Mouse (Mus musculus) layer of hippocampus, adult 9-10 months (tissue): Measurements from ENCODE around the gene Smad6.
A peak's percentile ranks its signal among the peaks of the same experiment; 100 is the strongest.

Source experiments
- DNase-seq: peaks from one replicate; pipeline ENCODE4 v3.0.0; 2022; ENCODE audit warnings: low spot score

Gene Smad6

DNA sequence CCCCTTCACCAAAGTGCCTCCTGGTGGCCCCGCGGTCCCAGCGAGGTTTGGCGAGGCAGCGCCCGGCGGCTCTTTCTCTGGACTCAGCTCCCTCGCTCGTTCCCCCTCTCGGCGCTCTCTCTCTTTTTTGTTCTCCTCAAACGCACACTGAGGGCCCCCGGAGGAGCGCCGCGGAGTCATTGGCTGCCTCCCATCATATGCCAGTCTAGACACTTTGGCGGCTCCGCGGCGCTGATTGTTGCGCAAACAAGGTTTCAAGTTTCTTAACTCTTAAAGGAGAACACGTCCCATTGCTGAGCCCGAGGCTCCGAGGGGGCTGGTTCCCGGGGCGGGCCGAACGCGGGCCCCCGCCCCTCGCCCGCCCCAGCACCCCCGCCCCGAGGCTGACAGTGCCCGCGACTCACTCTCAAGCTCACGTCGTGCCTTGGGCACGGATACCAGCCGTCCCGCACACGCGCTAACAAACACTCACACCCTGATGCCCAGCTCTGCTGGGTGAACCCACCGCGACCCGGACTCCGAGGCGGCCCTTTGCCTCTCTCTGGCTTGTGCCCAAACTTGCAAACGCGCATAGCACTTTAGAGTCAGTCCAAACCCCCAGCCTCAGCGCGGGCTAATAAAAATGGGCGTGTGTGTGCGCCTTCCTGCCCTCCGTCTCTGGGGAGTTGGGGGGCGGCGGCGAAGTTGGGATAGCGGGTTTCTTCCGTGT, at the start of gene Smad6:
Smad6 (minus strand) TSS at position 207 of the 709 bp plus-strand sequence.
- DNase-seq, result peak; percentile 46

DNA sequence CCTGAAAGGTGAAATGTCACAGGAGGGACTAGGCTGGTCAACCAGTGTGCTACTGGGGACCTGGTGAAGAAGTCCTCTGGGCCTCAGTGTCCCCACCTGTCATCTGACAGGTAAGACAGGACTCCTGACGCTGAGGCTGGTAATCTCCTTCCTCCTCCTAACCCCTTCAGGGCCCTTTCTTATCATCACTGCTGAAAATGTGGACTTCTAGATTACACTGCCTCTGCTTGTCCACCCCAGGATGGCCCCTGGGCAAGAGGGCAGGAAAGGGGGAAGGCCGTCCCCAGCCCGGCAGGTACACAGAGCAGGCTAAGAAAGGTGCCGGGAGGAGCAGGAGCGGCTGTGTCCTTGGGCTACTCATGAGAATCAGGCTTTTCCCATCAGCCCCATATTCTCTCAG, 48.8 kb upstream of the Smad6 start:
- DNase-seq, result no peak

DNA sequence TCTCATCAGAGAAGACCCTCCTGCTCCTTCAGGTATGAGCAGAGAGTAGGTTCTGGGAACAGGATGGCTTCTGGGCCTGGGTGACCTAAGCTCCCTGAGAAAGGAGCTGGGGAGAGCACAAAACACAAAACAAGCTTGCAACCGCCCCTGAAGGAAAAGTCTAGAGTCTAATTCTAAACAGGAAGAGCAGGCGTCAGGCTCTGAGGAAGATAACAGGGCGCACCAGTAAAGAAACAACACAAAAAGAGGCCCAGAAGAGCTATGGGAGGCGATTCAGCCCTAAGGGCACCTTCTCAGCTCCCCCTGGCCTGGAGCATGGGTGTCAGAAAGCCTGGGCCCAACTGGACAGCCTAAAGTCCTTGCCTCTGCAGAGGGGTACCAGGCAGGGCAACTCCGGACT, 47.3 kb upstream of the Smad6 start:
- DNase-seq, result no peak

DNA sequence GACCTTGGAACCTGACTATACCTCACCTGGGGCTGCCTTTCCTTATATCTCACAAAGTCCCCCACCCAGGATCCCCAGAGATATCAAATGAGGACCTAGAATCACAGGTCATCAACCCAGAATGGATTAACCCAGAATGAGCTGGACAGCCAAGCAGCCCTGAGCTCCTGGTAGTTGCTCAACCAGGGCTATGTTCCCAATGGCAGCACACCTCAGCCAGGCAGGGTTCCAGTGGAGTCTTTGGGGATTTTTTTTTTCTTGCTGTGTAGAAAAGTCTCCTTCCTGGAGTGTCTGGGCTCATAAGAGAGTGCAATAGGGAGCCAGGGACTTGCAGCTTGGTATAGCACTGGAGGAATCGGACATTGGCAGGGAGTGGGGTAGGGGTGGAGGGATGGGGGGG, 46.7 kb upstream of the Smad6 start:
- no peak for DNase-seq

DNA sequence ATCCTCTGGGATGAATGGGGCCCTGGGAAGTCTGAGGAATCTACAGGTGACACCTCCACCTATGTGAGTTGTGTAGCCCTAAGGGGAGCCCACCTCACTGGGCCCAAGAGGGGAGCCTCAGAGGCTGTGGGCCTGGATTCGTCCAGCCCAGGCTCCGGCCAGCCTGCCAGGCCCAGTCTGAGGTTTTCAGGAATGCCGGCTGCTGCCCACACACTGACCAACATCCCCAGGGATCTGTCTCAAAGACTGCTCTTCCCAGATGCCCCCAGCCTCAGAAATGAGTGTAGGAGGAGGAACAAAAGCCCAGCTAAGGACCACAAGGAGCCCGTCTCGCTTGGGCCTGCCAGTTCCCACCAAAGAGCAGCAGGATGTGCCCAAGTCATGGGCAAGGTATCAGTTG, 45.9 kb upstream of the Smad6 start:
- DNase-seq, result no peak

DNA sequence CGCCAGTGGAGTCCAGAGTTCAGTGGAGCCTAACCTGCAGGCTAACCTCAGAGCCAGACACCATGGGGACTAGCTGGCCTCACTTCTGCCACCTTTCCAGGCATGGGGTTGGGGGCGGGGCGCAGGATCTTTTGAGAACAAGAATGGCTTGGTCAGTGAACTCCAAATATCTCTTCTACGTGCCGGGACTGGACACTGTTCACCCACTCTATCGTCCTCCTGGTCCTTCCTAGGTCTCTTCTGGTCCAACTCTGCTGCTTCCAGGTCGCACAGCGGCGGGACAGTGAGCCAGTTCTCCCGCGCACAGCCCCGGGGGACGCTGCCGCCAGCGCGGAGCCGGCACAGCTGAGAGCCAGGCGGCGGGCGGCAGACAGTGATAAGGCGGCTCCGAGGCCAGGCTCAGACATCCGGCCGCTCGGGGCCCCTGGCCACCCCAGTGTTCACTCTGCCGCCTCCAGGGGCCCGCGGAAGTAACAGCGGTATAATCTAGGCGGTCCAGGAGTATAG, 38.2 kb upstream of the Smad6 start:
- DNase-seq, result no peak

DNA sequence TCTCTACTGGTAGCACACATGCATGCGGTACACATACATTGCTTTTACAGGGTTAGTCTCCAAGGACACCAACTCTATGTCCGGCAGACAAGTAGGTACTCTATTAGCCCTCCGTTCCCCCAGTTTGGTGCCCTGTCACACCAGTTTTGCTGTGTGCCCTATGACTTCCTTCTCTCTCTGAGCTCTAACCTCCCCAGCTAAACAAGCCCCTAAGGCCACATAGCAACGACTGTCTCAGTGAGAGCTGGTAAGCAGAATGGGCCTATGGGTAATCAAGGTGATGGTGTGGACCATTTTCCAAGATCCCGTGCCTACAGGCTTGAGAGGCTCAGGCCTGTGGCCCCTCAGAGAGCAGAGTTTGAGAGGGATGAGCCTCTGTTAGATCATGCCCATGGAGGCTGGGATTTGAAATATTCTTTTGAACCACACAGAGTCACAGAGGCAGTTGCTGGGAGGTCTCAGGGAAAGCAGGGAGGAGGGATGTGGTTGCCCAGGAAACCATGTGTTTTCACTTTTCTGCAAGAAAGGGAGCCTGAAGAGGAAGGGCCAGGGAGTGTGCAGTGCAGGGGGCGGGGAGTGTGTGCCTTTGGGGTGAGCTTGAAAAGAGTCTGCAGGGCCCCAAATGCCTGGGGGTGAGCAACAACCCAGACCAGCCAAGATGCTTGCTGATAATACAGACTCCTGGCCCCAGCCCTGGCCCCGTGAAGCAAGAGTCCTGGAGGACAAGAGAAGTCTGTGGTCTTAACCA, 36.2 kb upstream of the Smad6 start:
- DNase-seq, result no peak

DNA sequence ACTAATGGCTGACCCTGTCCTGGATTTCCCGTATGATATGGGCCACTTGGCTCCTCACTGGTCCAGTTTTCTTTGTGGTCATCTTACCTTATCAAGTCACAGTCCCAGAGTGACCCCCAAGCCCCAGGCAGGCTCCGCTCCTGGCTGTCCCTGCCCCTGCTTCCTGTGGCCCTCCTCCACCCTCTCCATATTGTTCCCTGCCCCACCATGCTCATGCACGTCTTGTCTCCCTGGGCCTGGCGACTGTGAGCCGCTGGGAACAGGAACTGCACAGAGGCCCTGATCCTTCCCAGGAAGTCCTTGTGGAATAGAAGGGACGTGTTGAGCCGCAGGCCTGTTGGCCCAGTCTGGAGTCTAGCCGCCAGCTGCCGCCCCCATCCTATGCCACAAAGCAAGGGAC, 33.3 kb upstream of the Smad6 start:
- no peak for DNase-seq

DNA sequence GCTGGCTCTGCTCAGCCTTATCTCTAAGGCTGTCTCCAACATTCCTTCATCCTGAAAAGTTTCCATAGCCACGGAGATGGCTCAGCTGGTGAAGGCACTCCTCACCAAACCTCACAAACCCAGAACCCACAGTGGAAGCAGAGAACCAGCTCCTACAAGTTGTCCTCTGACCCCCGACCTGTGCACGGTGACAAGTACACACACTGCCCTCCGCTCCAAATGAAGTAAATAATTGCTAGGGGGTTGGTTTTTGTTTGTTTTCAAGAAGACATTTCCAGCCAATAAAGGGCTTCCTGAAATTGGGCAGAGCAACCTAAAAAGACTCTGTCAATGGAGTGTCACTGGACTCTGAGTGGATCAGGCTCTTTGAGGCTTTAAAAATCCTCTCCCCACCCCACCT, 31.9 kb upstream of the Smad6 start:
- DNase-seq, result no peak

DNA sequence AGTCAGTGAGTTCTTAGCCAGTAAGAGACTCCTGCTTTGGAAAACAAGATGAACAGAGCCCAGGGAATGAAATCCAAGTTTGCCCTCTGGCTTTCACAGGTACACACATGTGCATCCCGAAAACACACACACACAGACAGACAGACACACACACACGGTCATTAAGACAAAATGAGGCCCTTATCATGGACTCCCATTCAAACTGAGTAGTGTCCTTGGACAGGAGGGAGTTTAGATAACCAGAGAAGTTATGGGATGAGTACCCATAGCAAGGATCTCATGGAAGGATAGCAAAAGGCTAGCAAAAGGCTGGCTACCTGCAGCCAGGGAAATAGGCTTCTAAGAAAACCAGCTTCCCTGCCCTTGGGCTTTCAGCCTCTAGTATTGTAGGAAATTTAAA, 29.4 kb upstream of the Smad6 start:
- DNase-seq, result no peak

DNA sequence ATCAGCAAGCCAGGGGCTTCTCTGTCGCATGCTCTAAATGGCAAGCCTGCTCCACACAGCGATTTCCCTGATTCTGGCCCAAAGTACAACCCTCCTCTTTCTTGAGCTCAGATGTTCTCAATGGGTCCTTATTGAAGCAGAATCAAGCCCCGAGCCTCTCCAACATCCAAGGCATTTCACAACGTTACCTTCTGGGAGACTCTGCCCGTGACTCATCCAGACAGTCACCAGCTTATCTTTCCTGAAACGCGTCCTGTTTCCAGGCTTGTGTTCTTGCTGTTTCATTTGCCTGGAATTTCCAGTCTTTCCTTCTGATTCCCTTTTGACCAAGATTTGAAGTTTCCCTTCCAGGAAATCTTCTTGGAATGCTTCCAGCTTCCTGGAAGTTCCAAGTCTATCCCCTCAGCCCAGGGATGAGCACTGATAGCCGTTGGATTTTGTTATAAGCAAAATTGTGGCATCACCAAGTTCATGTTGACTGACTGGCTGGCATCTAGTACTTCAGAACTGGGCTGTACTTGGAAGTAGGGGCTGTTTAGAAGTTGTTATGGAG, 28.7 kb upstream of the Smad6 start:
- no peak for DNase-seq

DNA sequence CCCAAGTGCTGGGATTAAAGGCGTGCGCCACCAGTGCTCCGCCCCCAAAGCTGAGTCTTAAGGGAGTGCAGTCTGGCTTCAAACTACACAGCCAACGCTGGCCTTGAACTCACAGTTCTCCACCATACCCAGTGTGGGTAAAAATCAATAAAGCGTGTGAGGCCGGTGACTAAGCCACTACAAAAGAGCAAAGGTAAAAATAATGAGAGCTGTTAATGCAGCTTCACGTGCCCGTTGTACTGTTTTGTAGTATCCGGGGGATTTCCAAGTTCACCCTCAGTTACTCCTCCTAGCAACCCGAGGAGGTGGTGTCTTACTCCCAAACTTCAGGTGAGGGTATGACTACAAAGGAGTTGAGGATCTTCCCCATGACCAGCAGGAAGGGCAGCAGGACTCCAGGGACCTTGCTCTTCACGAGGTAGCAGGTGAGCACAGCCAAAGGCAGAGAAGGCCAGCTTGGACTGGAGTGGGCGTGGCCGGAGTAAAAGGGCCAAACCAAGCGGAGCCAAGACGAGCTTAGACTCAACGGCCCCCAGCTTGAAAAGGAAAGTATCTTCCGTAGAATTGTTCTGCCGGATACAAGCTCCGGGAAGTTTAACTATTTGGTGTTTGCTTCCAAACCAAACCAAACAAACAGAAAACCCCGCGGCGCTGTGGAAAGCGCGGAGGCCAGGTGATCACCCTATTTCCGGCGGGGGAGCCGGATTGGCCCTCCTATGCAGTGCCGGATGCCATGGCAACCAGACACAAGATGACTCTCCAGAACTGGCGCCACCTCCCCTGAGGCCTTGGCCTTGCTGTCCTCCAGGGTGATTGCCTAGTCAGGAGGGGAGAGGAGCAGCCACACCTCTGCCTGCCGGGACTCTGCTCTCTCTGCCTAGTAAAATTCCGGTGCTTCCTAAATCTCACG, 27.9 kb upstream of the Smad6 start:
- no peak for DNase-seq

DNA sequence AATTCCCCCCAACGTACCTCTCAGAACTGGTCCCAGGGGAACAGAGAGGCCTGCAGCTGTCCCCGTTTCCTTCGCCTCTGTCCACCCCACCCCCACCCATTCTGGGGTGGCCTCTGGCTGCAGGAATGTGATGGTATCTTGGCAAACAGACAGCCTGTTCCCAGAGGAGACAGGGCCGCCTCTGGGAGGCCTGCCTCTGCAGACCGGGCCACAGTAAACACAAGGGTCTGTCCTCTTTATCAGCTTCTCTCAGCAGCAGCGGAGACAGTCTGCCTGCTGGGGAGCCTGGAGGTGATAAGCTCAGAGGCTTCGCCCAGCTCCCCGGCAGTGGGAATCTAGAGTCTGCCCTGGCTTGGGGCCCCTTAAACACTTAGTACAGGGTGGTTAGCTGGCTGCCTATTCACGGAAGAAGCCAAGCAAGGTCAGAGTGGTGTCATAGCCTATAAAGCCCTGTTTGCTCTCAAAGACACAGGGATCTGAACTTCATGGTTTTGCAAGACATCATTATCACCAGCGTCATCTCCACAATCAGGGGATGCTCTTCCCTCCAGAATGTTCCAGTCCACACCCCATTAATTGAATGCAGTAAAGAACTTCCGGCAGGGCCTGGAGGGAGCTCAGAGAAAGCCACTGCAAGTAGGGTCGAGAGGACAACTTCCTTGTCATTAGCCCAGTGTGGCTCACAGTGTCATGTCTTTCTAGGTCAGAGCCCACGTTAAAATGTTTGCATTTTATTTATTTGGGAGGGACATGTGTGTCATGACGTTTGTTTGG, 23.4 kb upstream of the Smad6 start:
- DNase-seq, result no peak

DNA sequence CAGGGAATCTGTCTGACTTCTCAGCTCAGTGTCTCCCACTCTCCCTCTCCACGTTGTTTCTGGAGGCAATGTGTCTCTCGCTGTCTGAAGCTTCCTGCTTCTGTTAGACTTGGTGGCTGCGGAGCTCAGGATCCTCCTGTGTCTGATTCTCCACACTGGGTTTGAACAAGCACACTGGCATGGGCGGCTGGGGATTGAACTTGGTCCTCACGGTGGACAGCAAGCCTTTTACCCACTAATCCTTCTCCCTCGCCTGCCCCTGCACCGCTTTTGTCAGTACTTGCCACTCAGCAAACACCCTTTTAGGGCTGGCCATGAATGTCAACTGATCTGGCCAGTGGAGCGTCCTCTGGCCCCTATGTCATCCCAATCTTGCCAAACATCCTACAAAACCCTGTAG, 22.5 kb upstream of the Smad6 start:
- DNase-seq, result no peak

DNA sequence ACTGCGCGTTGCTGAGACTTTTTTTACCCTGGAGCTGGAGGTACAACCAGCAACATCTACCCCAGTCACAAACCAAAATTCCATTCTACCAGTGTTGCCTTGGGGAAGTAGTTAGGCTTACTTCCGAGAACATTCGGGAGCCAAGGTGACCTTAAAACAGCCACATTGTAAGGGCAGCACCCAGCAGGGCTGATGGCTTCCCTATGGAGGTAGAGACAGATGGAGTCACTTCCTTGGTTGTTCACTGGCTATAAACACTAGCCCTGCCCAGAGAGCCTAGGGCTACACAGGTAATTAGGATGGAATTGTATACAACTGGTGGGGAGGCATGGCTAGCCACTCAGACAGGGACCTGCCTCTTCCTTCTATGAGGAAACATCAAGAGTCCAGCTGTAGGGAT, 21.1 kb upstream of the Smad6 start:
- DNase-seq, result no peak

DNA sequence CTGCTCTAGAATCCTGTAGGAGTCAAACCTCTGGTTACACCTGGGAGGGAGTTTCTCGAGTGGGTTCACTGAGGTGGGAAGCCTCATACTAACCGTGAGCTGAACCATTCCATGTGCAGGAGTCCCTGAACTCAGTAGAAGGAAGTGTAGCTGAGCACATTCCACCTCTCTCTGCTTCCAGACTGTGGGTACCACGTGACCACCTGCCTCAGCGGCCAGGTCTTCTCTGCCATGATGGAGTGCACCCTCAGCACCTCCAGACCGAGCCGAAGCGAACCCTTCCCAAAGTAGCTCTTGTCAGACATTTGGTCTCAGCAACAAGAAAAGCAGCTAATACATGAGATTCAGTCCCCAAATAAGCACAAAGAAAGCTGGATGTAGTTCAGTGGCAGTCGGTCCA, 20.4 kb upstream of the Smad6 start:
- no peak for DNase-seq

DNA sequence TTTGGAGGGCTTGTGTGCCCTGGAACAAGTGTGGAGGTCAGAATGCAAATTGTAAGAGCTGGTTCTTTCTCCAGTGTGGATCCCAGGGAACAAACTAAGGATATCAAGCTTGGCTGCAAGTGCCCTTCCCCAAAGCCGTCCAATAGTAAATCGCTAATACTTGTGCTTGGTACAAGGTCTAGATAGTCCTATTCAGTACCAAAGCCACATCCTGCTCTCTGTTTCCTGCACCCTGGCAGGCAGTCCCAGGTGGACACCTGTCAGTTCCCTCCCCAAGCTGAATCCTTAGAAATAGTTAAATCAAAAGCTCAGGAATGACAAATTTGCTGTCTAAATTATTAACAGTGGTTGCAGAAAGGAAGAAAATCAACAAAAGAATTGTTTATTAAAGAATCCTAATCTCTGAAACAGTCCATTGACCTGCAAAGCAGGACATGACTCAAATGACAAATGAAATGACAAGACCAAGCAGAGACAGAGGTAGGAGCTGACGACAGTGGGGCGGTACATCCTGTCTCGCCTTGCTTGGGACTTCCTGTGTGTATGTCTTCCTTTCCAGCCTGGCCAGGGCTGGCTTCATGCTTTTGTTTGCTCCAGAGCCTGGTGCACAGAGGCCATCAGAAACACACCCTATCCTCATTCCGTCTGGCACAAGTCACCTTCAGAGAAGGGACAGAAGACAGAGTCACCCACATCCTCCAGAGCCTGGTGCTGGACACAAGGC, 8.2 kb upstream of the Smad6 start:
- DNase-seq, result no peak

DNA sequence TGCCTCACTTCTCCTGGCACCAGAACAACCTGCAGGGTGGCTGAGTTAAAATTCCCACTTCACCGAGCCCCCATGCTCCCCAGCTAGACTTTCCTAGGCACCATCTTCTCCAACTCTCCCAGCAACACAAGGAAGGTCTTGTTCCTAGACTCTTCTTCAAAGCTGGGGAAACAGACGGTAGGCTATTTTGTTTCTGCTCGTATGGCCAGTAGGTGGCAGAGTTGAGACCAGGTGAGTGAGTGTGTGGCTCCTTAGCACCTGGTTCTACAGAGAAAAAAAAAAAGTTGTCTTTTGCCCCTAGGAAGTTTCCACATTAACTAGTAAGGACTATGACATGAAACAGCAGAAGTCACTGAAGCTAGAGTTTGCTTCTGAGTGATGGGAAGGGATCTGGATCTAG, 3.7 kb upstream of the Smad6 start:
- no peak for DNase-seq

DNA sequence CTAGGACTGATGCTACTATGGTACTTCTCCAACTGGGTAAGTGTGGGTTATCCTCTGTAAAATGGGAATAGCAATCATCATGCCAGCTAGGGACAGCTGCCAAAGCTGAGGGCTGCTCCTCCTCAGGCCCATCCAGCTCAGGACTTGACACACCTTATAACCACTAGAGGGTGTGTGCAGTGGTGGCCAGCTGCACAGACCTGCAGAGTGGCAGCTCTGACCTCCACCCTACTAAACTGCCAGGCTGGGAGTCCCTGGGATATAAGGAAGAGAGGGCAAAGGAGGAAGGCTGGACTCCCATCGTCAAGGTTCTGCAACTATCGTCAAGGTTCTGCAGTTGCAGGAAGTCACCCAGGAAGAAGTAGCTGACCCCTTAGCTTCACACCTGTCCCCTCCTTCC, 3.1 kb upstream of the Smad6 start:
- no peak for DNase-seq

DNA sequence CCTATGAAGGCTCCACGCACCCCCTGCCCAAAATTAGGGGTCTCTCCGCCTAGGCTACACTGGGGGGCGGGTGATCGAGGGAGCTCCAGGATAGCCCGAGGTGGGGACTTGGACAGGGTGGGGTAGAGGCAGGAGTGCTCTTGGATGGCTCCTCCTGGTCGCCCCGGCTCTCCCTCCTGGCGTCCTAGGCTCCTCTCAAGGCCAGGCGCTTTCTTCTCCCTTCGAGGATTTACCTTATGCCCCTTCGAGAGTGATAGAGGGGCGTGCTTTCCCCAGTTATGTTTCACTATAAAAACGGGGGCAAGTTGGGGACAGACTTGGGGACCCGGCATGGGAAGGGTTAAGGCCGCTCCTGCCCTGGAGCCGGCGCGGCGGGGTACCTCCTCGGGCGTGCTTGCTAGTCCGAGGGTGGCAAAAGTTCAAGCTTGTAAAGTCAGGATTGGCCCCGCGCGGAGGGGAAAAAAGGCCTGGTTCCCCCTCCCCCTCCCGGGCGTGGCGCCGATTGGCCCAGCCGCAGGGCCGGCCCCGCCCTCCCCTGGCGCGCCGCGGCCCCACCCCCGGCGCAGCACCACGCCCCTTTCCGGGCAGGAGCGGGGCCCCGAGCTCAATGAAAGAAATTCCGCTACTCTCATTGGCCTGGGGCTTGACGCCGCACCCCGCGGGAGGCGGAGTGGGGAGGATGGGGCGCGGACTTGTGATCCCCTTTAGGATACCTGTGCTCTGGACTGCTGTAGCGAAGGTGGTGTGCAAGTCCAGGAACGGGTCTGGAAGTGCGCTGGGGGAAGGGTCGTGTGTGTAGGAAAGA, 905 bp upstream of the Smad6 start:
- DNase-seq, result peak; percentile 45
